Mouse (Mus musculus) thymus, postnatal 10 days (tissue): ENCODE data around the gene Rab22a.
"Not testable (repeated sequence)": the region's sequence is repeated elsewhere in the genome, so short reads cannot be mapped to it uniquely, and the experiment has no call there.

Experiments
- DNase-seq, 2 experiments: peaks; one replicate each; pipeline ENCODE4 v3.0.0; 2021; ENCODE audit warnings: low spot score in 2 of 2

The Rab22a gene

GRCm38 (mm10) chr2:173659057-173659925, at the start of gene Rab22a:
Gene Rab22a (plus strand): TSS chr2:173659760.
- peak; percentile 95 to 97 for DNase-seq

GRCm38 (mm10) chr2:173615378-173616081, 44.0 kb upstream of the Rab22a start:
- DNase-seq: no peak

GRCm38 (mm10) chr2:173616156-173616555, 43.4 kb upstream of the Rab22a start:
- DNase-seq: no peak

- no peak for DNase-seq
These were observed 40.4 kb upstream of the Rab22a start for GRCm38 (mm10) chr2:173619132-173619531.

- no peak for DNase-seq
These were observed 38.9 kb upstream of the Rab22a start for GRCm38 (mm10) chr2:173620645-173621044.

GRCm38 (mm10) chr2:173622173-173622601, 37.4 kb upstream of the Rab22a start:
- no peak for DNase-seq

GRCm38 (mm10) chr2:173624667-173625066, 34.9 kb upstream of the Rab22a start:
- peak; percentile 26 to 28 for DNase-seq

- DNase-seq: no peak
These were observed 33.8 kb upstream of the Rab22a start for GRCm38 (mm10) chr2:173625786-173626185.

- DNase-seq: not testable (repeated sequence)
These were observed 25.5 kb upstream of the Rab22a start for GRCm38 (mm10) chr2:173634106-173634505.

- no peak for DNase-seq
These were observed 18.2 kb upstream of the Rab22a start for GRCm38 (mm10) chr2:173641370-173641769.

GRCm38 (mm10) chr2:173642262-173642999, 17.1 kb upstream of the Rab22a start:
- no peak for DNase-seq

GRCm38 (mm10) chr2:173647197-173647911, 12.2 kb upstream of the Rab22a start:
- no peak for DNase-seq

GRCm38 (mm10) chr2:173649762-173650161, 9.8 kb upstream of the Rab22a start:
- DNase-seq: no peak

- no peak for DNase-seq
These were observed 6.0 kb upstream of the Rab22a start for GRCm38 (mm10) chr2:173653526-173653925.

- no peak for DNase-seq
These were observed 1.8 kb upstream of the Rab22a start for GRCm38 (mm10) chr2:173657736-173658135.

- DNase-seq: no peak
These were observed 1.0 kb upstream of the Rab22a start for GRCm38 (mm10) chr2:173658517-173658916.

GRCm38 (mm10) chr2:173659926-173660684, 545 bp downstream of the Rab22a start:
- DNase-seq: no peak

GRCm38 (mm10) chr2:173662255-173662950, 2.8 kb downstream of the Rab22a start:
- DNase-seq: no peak

- DNase-seq: no peak
These were observed 5.2 kb downstream of the Rab22a start for GRCm38 (mm10) chr2:173664736-173665135.

- peak; percentile 18 to 36 for DNase-seq
These were observed 5.7 kb downstream of the Rab22a start for GRCm38 (mm10) chr2:173665271-173665670.
